Mouse (Mus musculus) olfactory bulb, adult 2 months (tissue): ENCODE measurements at regions not wholly inside any gene's neighbourhood (a gene's known extent, or its start where the extent isn't known, plus 50 kb on each side); places are given as distances from the start of the nearest gene placed in this dataset.

Source experiments
- CTCF ChIP-seq: fragments of 200-500 bp; IDR thresholded peaks from 2 replicates; pipeline ENCODE4 v1.5.1; 2012; ENCODE audit warnings: low read depth, mild to moderate bottlenecking, low read length, moderate library complexity; ENCODE audit not compliant: insufficient read depth
- POLR2A ChIP-seq: fragments of 200-500 bp; IDR thresholded peaks from 2 replicates; pipeline ENCODE4 v1.6.1; 2012; ENCODE audit warnings: mild to moderate bottlenecking, low read depth, low read length, moderate library complexity; ENCODE audit not compliant: insufficient read depth

- no peak for TF ChIP-seq POLR2A
- TF ChIP-seq CTCF: no peak
Observed at GRCm38 (mm10) chr1:185648926-185649325, 194.3 kb downstream of the Slc30a10 start.
